Mouse (Mus musculus) sigmoid colon, adult 10 weeks (tissue): ENCODE results near the gene Hoxa6. TPM values are rescaled to one million over a fixed set of nuclear protein-coding genes. Genes with fewer than 3 reads are reported as not detected.

ENCODE experiments used
- polyA plus RNA-seq: library from polyadenylated mRNA; stranded (reverse); fragments of 350-450 nt; fragmentation: Illumina TruSeq; extraction: RNeasy Lipid Tissue Mini Kit (QIAGEN cat#74804); gene quantifications from one replicate; pipeline ENCODE4 v1.2.3, GENCODE M21; 2014; ENCODE audit warnings: low read depth, low replicate concordance

The Hoxa6 gene
- not detected for polyA plus RNA-seq

DNA sequence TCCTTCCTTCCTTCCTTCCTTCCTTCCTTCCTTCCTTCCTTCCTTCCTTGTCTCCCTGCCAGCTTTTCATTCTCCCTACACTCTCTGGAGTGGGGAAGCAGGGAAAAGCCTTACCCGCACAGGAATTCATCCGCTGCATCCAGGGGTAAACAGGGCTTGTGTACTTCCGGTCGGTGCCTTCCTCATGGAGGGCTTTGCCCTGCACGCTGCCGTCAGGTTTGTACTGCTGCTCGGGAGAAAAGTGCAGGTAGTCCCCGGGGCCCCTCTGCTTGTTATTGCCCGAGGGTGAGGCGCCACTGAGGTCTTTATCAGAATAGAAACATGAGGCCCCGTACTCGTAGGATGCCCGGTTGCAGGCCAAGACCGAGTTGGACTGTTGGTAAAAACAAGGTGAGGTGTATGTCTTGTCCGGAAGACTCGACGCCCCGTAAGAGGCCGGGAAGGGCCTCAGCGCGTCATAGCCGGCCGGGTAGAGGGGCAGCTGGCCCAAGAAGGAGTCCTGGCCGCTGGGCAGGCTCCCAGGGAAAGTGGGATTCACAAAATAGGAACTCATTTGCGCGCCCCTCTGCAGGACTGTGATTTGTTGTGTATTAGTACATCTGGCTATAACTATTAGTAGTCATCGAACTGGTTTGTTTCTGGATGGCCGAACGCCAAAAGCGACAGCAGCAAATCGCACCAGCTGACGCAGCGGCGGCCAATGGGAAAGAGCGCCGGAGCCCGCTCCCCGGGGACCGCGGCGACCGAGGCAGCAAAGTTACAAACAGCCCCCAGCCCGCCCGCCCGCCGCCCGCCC lies at the start of gene Hoxa6:
Hoxa6 (minus strand) TSS at position 651 of the 796 bp plus-strand sequence.

DNA sequence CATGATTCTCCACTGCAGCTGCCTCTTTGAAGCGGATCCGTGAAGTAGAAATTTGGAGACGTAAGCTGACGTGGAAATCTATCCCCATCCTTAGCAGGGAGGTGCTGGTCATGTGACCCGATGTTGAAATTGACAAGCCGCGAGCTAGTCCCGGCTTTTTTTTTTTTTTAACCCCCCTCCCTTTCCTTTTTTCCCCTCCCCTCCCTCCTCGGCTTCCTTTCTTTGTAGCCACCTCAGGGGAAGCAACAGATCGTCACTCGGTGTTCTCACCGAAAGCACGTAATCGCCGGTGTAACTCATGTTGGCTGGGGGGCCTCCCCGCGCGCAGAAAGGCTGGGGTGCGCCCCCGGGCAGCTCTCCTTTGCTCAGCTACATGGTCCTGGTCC lies 37.2 kb upstream of the Hoxa6 start, which contains the start of gene Hoxa11:
Hoxa11 (minus strand) TSS at position 54 of the 386 bp plus-strand sequence.

DNA sequence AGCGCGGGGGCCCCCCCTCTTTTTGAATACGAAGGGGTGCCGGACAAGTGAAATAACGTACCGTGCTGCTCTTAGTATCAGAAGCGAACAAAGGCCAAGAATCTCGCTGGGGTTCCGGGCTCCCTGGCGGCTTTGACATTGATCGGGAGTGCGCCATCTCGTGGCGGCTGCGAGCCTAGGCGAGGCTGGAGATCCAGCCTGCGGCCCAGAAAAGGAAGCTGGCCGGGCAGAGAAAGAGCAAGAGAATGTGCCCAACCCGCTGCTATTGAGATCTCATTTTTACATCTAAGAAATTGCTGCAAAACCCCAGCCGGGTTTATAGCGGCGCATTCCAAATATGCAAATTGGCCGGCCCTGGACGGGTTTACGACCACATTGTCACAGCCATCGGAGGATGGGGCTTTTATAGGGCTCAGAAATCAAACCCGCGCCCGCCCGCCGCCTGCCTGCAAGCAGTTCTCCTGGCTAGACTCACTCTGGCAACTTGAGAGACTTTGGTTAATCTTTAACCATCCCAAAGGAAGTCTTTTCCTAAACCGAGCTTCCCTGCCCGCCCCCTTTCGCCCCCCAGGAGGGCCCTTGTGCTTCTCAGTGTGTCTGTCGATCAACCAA lies 32.0 kb upstream of the Hoxa6 start, which contains the start of gene Hoxa10:
Hoxa10 (minus strand) TSS at position 466 of the 612 bp plus-strand sequence.

DNA sequence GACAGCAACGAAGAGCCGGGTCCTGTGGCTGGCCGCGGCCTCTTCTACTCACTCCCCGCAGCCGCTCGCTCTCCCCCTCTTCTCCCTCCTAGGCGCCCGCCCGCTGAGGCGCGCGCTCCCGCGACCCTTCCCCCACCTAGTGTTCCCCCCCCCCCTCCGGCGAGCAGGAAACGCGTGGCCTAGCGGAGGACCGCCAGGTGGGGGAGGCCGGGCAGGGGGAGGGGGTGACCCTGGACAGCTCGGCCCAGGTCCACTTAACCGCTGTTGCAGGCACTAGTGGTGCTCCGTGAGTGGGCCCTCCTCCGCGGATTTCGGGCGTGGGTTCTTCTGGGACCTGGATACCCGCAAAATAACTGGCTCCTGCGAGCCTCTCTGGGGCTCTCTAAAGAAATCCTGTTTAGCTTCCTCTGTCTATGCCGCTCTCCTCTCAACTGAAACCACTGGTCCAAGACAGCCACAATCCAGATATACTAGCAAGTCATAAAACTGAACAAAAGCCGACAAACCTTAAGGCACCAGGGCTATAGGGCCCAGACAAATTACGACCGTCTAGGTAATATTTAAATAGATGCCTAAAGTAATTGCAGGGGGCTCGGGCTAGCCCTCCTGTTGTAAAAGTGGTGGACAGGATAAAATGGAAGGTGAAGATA lies 22.1 kb upstream of the Hoxa6 start, which contains the start of gene Hoxa9:
Hoxa9 (minus strand) TSS at position 574 of the 650 bp plus-strand sequence.

DNA sequence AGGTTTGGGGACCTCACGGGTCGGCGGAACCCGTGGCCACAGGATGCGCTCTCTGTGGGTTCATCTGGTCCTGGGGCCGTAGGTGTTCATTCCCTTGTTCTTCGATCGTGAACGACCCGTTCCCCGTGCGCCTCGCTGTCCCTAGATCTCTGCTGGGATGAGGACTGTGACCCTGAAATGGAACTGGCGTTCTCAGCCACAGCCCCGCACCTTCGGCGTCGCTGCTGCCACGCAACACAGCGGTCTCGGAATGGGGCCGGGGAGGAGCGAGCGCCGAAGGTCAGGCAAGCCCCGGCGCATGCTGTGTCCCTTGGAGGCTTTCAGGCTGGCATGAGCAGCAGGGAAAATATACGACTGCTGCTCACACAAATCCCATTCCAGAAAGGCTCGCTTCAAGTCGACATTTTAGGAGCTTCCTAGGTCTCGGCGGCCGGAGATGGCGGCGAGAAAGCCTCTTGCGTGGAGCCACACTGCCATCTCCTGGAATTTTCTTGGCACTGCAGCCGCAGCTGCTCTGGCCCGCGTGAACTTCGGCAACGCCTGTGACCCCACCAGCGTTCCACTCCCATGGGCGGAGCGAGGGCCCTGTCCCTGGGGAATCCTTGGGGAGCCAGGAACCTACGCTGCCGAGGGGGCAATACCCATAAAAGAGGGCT lies 12.9 kb upstream of the Hoxa6 start, which contains the start of gene Hoxa7:
Hoxa7 (minus strand) TSS at position 518 of the 656 bp plus-strand sequence.

DNA sequence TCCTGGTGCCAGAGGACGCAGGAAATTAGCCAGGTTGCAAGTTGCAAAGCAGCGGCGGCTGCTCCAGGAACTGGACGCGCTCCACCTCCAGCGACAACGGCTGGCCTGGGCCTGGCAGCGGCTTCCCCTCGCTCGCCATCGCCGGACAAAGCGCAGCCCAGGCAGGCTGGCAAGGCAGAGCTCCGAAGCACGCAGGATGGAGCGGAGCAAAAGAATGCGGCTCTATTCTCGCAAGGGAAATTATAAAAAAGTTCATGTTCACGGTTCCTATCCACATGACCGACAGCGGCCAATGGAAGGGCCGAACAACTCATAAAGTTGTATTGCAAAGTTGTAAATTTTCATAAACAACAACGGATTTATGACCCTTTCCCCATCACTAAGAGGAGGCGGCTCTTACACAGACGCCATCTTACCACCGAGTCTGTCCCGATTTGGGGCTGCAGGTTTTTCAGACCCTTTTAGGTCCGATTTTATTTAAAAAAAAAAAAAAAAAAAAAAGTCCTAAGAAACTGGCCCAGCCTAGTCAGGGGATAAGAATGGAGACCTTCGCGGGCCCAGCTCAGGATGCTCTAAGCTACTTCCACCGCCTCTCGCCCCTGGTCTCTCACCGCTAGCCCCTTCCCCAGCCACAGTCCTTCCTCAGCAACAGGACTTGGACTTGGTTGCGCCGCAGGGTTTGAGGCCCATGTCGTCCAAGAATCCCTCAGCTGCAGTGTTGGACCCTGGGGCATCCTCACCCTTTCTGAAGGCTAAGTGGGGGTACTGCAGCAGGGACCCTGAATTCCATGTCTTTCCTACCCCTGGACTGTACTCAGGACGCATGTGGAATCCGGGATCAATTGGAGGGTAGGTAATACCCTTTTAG lies 4.8 kb upstream of the Hoxa6 start, which contains the start of the genes Hoxa3 and Gm28308:
Hoxa3 (minus strand) TSS at position 218 of the 868 bp plus-strand sequence.
Gm28308 (minus strand) TSS at position 221 of the 868 bp plus-strand sequence.

GRCm38 (mm10) chr6:52204050-52204752 lies 4.3 kb downstream of the Hoxa6 start, which contains the start of gene Hoxa5:
Gene Hoxa5, minus strand, starts transcription at chr6:52204587.

DNA sequence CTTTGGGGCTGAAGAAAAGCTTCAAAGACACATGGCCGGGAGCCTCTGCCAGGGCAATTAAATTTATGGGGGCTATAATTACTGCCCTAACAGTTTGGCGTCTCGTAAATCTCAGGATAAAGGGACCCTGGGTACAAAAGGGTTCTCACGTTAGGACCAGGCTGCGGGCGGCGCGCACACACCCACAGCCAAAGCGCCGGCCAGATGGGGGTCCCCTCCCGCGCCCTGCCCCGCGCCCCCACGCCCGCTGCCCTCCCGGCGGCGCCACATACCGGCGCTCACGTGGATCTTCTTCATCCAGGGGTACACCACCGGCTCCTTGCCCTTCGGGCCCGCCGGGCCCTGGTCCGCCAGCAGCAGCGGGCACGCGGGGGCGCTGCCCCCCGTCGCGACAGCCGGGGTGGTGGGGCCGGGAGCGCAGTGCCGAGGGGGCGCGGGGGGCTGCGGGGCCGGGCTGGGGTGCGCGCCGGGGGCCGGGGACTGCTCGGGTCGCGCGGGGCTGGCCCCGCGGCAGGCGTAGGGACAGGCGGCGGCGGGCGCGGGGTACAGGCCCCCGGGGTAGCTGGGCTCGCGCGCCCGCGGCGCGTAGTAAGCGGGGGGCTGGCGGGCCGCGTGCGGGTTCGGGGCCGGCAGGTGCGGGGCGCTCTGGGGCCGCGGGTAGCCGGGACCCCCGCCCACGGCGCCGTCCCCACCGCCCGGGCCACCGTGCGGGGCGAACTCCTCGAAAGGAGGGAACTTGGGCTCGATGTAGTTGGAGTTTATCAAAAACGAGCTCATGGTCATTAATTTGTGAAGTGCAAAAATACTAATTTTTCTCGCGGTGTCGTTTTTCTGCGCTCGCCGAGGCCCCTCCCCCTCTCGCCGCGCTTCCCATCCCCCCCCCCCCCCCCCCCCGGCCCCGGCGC lies 17.4 kb downstream of the Hoxa6 start, which contains the start of gene Hoxa4:
Hoxa4 (minus strand) TSS at position 848 of the 905 bp plus-strand sequence.

GRCm38 (mm10) chr6:52177061-52177735 lies 31.3 kb downstream of the Hoxa6 start, which contains the start of gene 5730596B20Rik:
Gene 5730596B20Rik, plus strand, starts transcription at chr6:52177498.

GRCm38 (mm10) chr6:52164626-52165440 lies 43.7 kb downstream of the Hoxa6 start, which contains the start of gene Hoxa2:
Gene Hoxa2, minus strand, starts transcription at chr6:52164831.

DNA sequence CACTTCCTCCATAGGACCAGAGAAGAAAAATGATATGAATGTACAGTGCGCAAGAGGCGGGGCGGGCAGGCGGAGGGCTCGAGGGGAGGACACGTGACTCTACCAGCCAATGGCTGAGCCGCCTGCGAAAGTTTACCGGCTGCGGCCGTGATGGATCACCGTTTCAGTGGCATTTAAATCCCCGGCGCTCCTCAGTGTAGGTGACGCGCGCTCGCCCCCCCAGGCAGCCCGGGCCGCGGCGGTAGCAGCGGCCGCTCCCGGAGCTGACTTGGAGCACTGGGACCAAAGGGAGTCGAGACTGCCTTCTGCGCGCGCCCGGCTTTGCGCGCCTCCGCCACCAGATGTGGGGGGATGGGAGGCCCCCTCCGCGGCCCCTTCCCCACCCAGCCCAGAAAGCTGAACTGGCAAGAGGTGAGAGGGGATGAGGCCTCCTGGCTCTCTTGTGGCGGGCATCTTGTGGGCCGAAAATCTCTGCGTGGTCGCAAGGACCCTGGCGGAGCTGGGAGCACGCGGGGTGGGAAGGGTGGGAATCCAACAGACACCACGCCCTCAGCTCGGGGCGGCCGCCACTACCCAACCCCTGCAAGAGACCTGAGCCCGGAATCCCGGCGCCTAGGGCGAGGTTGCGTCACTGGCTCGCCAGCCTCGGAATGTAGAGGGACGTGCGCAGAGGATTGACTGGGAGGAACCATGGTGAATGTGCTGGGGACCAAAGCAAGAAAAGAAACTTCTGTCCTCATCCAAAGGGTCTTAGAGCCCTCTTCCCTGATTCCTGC lies 50.1 kb downstream of the Hoxa6 start, which contains the start of gene Hoxa1:
Hoxa1 (minus strand) TSS at position 42 of the 776 bp plus-strand sequence.

Other genes starting within 250 kb of the Hoxa6 start
- 120 TPM for gene Skap2, start 196.2 kb downstream of the Hoxa6 start, polyA plus RNA-seq
- 1.9 TPM for gene Hoxa1, start 50.4 kb downstream of the Hoxa6 start, polyA plus RNA-seq
- 10.2 TPM for gene Hoxa2, start 43.9 kb downstream of the Hoxa6 start, polyA plus RNA-seq
- not detected for gene 5730596B20Rik, start 31.2 kb downstream of the Hoxa6 start, polyA plus RNA-seq
- 1.0 TPM for gene Hoxa4, start 17.0 kb downstream of the Hoxa6 start, polyA plus RNA-seq
- gene Hoxa5, start 4.1 kb downstream of the Hoxa6 start, polyA plus RNA-seq = 34.4 TPM
- gene Hoxa3, start 4.6 kb upstream of the Hoxa6 start, polyA plus RNA-seq = 36.4 TPM
- not detected for gene Gm28308, start 4.6 kb upstream of the Hoxa6 start, polyA plus RNA-seq
- gene Hoxa7, start 13.1 kb upstream of the Hoxa6 start, polyA plus RNA-seq = 38.0 TPM
- gene Hoxa9, start 22.4 kb upstream of the Hoxa6 start, polyA plus RNA-seq = 111 TPM
- gene Hoxa10, start 32.1 kb upstream of the Hoxa6 start, polyA plus RNA-seq = 91.2 TPM
- 4.0 TPM for gene Hoxa11, start 37.1 kb upstream of the Hoxa6 start, polyA plus RNA-seq
- 162 TPM for gene Hoxa13, start 52.2 kb upstream of the Hoxa6 start, polyA plus RNA-seq
- gene Evx1, start 104.8 kb upstream of the Hoxa6 start, polyA plus RNA-seq = 0.19 TPM